Mouse (Mus musculus): Measurements from ENCODE around the gene Rsbn1l. TPM values are rescaled to one million over a fixed set of nuclear protein-coding genes. Genes with fewer than 3 reads are reported as not detected.
A peak's percentile ranks its signal among the peaks of the same experiment; 100 is the strongest.
"Not testable (repeated sequence)": the region's sequence is repeated elsewhere in the genome, so short reads cannot be mapped to it uniquely, and the experiment has no call there.

The Rsbn1l gene
- polyA plus RNA-seq, 1 experiment from 2014 or later = 5.1 TPM

GRCm38 (mm10) chr5:20952337-20952925 is 3.8 kb downstream of the Rsbn1l start:
- Histone ChIP-seq H3K36me3 (ENCODE audit: control insufficient read depth, insufficient read depth) (no peaks in the 10 kb centered on the region), H3K4me3 (replicated peaks; ENCODE audit: low read length) (peak overlapping the region; percentile 97), H3K27ac (ENCODE audit: low read length) (no peak overlapping the region), H3K4me2 (ENCODE audit: low read length) (peak overlapping the region; percentile 72), H3K27me3 (replicated peaks; ENCODE audit: control insufficient read depth, insufficient read depth, low read length) (no peaks in the 10 kb centered on the region), H3K9ac (replicated peaks; ENCODE audit: low read depth, low read length) (peak overlapping the region; percentile 96), H3K4me1 (replicated peaks; ENCODE audit: control insufficient read depth, insufficient read depth, low read length) (peaks cover 13% of the 10 kb centered on the region), H3K9me3 (ENCODE audit: control insufficient read depth, low read length) (peaks cover 5% of the 10 kb centered on the region; the same call in 1 of the 2 replicates)
- no peak for ATAC-seq
- WGBS = 24% methylated on average over 9 of the region's 9 CpGs

GRCm38 (mm10) chr5:20951666-20952281 is 4.4 kb downstream of the Rsbn1l start:
- no peaks in the 10 kb centered on the region for H3K36me3 ChIP-seq (ENCODE audit: control insufficient read depth, insufficient read depth)
- H3K9ac ChIP-seq (replicated peaks; ENCODE audit: low read depth, low read length) = peak overlapping the region; percentile 96
- under 1% methylated on average over 51 of the region's 51 CpGs for WGBS
- peak overlapping the region; percentile 75 for H3K4me2 ChIP-seq (ENCODE audit: low read length)
- peak overlapping the region; percentile 97 for H3K4me3 ChIP-seq (replicated peaks; ENCODE audit: low read length)
- peak; percentile 99 for ATAC-seq
- H3K27me3 ChIP-seq (replicated peaks; ENCODE audit: control insufficient read depth, insufficient read depth, low read length) = no peaks in the 10 kb centered on the region
- 0 out of 2 replicates have a peak, but pooled peaks cover 2% of the 10 kb centered on the region for H3K9me3 ChIP-seq (ENCODE audit: control insufficient read depth, low read length)
- peaks cover 13% of the 10 kb centered on the region for H3K4me1 ChIP-seq (replicated peaks; ENCODE audit: control insufficient read depth, insufficient read depth, low read length)
- peak overlapping the region; percentile 99 for H3K27ac ChIP-seq (ENCODE audit: low read length)

GRCm38 (mm10) chr5:20950855-20951650 is 5.1 kb downstream of the Rsbn1l start:
- Histone ChIP-seq H3K9me3 (ENCODE audit: control insufficient read depth, low read length) (no peaks in the 10 kb centered on the region), H3K27ac (ENCODE audit: low read length) (peak overlapping the region; percentile 99), H3K27me3 (replicated peaks; ENCODE audit: control insufficient read depth, insufficient read depth, low read length) (no peaks in the 10 kb centered on the region), H3K4me2 (ENCODE audit: low read length) (peak overlapping the region; percentile 75), H3K4me1 (replicated peaks; ENCODE audit: control insufficient read depth, insufficient read depth, low read length) (peaks cover 13% of the 10 kb centered on the region), H3K36me3 (ENCODE audit: control insufficient read depth, insufficient read depth) (no peaks in the 10 kb centered on the region), H3K9ac (replicated peaks; ENCODE audit: low read depth, low read length) (peak overlapping the region; percentile 96), H3K4me3 (replicated peaks; ENCODE audit: low read length) (peak overlapping the region; percentile 97)
- ATAC-seq = peak; percentile 76
- WGBS = 0% methylated on average over 74 of the region's 88 CpGs

GRCm38 (mm10) chr5:20950516-20950854 is 5.7 kb downstream of the Rsbn1l start:
- Histone ChIP-seq H3K9ac (replicated peaks; ENCODE audit: low read depth, low read length) (peak overlapping the region; percentile 96), H3K4me2 (ENCODE audit: low read length) (peak overlapping the region; percentile 75), H3K4me3 (replicated peaks; ENCODE audit: low read length) (peak overlapping the region; percentile 97), H3K27me3 (replicated peaks; ENCODE audit: control insufficient read depth, insufficient read depth, low read length) (no peaks in the 10 kb centered on the region), H3K36me3 (ENCODE audit: control insufficient read depth, insufficient read depth) (no peaks in the 10 kb centered on the region), H3K4me1 (replicated peaks; ENCODE audit: control insufficient read depth, insufficient read depth, low read length) (peaks cover 13% of the 10 kb centered on the region), H3K27ac (ENCODE audit: low read length) (peak overlapping the region; percentile 99; the same call in 1 of the 2 replicates), H3K9me3 (ENCODE audit: control insufficient read depth, low read length) (no peaks in the 10 kb centered on the region)
- under 1% methylated on average over 9 of the region's 9 CpGs for WGBS
- 0 out of 2 replicates have a peak, but pooled peaks have one; percentile 7 for ATAC-seq

- Histone ChIP-seq H3K9ac (replicated peaks; ENCODE audit: low read depth, low read length) (peak overlapping the region; percentile 96), H3K4me1 (replicated peaks; ENCODE audit: control insufficient read depth, insufficient read depth, low read length) (peaks cover 13% of the 10 kb centered on the region), H3K27ac (ENCODE audit: low read length) (no peak overlapping the region), H3K4me2 (ENCODE audit: low read length) (peak overlapping the region; percentile 75), H3K36me3 (ENCODE audit: control insufficient read depth, insufficient read depth) (no peaks in the 10 kb centered on the region), H3K27me3 (replicated peaks; ENCODE audit: control insufficient read depth, insufficient read depth, low read length) (no peaks in the 10 kb centered on the region), H3K4me3 (replicated peaks; ENCODE audit: low read length) (peak overlapping the region; percentile 97), H3K9me3 (ENCODE audit: control insufficient read depth, low read length) (no peaks in the 10 kb centered on the region)
- 4% methylated on average over 5 of the region's 5 CpGs for WGBS
- ATAC-seq = no peak
Observed at GRCm38 (mm10) chr5:20950093-20950492, 6.1 kb downstream of the Rsbn1l start.

- WGBS = 89% methylated on average over 6 of the region's 6 CpGs
Observed at GRCm38 (mm10) chr5:20946906-20947305, 9.3 kb downstream of the Rsbn1l start.

GRCm38 (mm10) chr5:20944961-20945748 is 11.0 kb downstream of the Rsbn1l start:
- ATAC-seq = no peak
- Histone ChIP-seq H3K4me2 (ENCODE audit: low read length) (no peak overlapping the region), H3K4me3 (replicated peaks; ENCODE audit: low read length) (no peak overlapping the region), H3K9ac (replicated peaks; ENCODE audit: low read depth, low read length) (no peak overlapping the region), H3K27me3 (replicated peaks; ENCODE audit: control insufficient read depth, insufficient read depth, low read length) (no peaks in the 10 kb centered on the region), H3K9me3 (ENCODE audit: control insufficient read depth, low read length) (no peaks in the 10 kb centered on the region), H3K4me1 (replicated peaks; ENCODE audit: control insufficient read depth, insufficient read depth, low read length) (peaks cover 12% of the 10 kb centered on the region), H3K27ac (ENCODE audit: low read length) (no peak overlapping the region), H3K36me3 (ENCODE audit: control insufficient read depth, insufficient read depth) (no peaks in the 10 kb centered on the region)
- WGBS = 83% methylated on average over 13 of the region's 13 CpGs

More at GRCm38 (mm10) chr5:20946906-20947305, 9.3 kb downstream of the Rsbn1l start:
- Histone ChIP-seq H3K27ac (ENCODE audit: low read length) (no peak overlapping the region), H3K9me3 (ENCODE audit: control insufficient read depth, low read length) (no peaks in the 10 kb centered on the region), H3K36me3 (ENCODE audit: control insufficient read depth, insufficient read depth) (no peaks in the 10 kb centered on the region), H3K9ac (replicated peaks; ENCODE audit: low read depth, low read length) (no peak overlapping the region), H3K4me2 (ENCODE audit: low read length) (no peak overlapping the region), H3K4me1 (replicated peaks; ENCODE audit: control insufficient read depth, insufficient read depth, low read length) (peaks cover 9% of the 10 kb centered on the region), H3K4me3 (replicated peaks; ENCODE audit: low read length) (no peak overlapping the region), H3K27me3 (replicated peaks; ENCODE audit: control insufficient read depth, insufficient read depth, low read length) (no peaks in the 10 kb centered on the region)
- ATAC-seq = no peak

GRCm38 (mm10) chr5:20943791-20944190 is 12.4 kb downstream of the Rsbn1l start:
- not testable (repeated sequence) for H3K36me3 ChIP-seq (ENCODE audit: control insufficient read depth, insufficient read depth); ATAC-seq; H3K9me3 ChIP-seq (ENCODE audit: control insufficient read depth, low read length); H3K27ac ChIP-seq (ENCODE audit: low read length); H3K9ac ChIP-seq (replicated peaks; ENCODE audit: low read depth, low read length); H3K4me3 ChIP-seq (replicated peaks; ENCODE audit: low read length); H3K27me3 ChIP-seq (replicated peaks; ENCODE audit: control insufficient read depth, insufficient read depth, low read length); H3K4me1 ChIP-seq (replicated peaks; ENCODE audit: control insufficient read depth, insufficient read depth, low read length); H3K4me2 ChIP-seq (ENCODE audit: low read length)
- 91% methylated on average over 3 of the region's 4 CpGs for WGBS

All from forebrain, embryonic 16.5 days (tissue).